Mouse (Mus musculus) heart, adult 2 months (tissue): ENCODE measurements around the gene Ccnl2. TPM values are rescaled to one million over a fixed set of nuclear protein-coding genes. Genes with fewer than 3 reads are reported as not detected.

ENCODE experiments used
- DNase-seq, 2 experiments: peaks; one replicate each; pipeline ENCODE4 v3.0.0; 2021
- H3K27ac ChIP-seq: fragments of 200-600 bp; 2 replicates; pipeline ENCODE4 v1.8.1; 2022
- H3K27me3 ChIP-seq: fragments of 200-500 bp; 2 replicates; pipeline ENCODE4 v1.6.1; 2012; ENCODE audit warnings: mild to moderate bottlenecking, low read length, inconsistent platforms, mixed read lengths; ENCODE audit not compliant: control insufficient read depth, insufficient read depth
- H3K36me3 ChIP-seq: fragments of 200-500 bp; 2 replicates; pipeline ENCODE4 v1.6.1; 2012; ENCODE audit warnings: low read length, inconsistent platforms; ENCODE audit not compliant: control insufficient read depth, insufficient read depth
- H3K4me1 ChIP-seq: fragments of 200-500 bp; 2 replicates; pipeline ENCODE4 v1.6.1; 2011; ENCODE audit warnings: low read length; ENCODE audit not compliant: control insufficient read depth, insufficient read depth
- H3K4me3 ChIP-seq: fragments of 200-600 bp; 2 replicates; pipeline ENCODE4 v1.8.1; 2022
- H3K79me2 ChIP-seq: fragments of 200-500 bp; replicated peaks from 2 replicates; pipeline ENCODE4 v1.6.1; 2012; ENCODE audit warnings: mild to moderate bottlenecking, inconsistent platforms, low read length, moderate library complexity, mixed read lengths; ENCODE audit not compliant: control insufficient read depth, insufficient read depth
- H3K9ac ChIP-seq: fragments of 200-500 bp; 2 replicates; pipeline ENCODE4 v1.6.1; 2012; ENCODE audit warnings: low read depth, mild to moderate bottlenecking, control low read depth, inconsistent platforms, low read length, mixed read lengths
- CTCF ChIP-seq: fragments of 200-600 bp; IDR thresholded peaks from 2 replicates; pipeline ENCODE4 v1.8.1; 2022; ENCODE audit warnings: antibody characterized with exemption, mild to moderate bottlenecking, moderate library complexity
- EP300 ChIP-seq: fragments of 200-500 bp; IDR thresholded peaks from 2 replicates; pipeline ENCODE4 v1.6.1; 2011; ENCODE audit warnings: low read depth, low read length, control low read depth; ENCODE audit not compliant: insufficient read depth
- POLR2A ChIP-seq: fragments of 200-500 bp; IDR thresholded peaks from 2 replicates; pipeline ENCODE4 v1.6.1; 2011; ENCODE audit warnings: mild to moderate bottlenecking, low read depth, low read length, control low read depth; ENCODE audit not compliant: insufficient read depth
- WGBS: fragments of 180-500 bp; shearing (Covaris S2); methylation state at CpG from one replicate; pipeline ENCODE4 v1.1.7; 2018; 5-methylcytosine and 5-hydroxymethylcytosine counted together
- intact Hi-C: fragments of 180-260 bp; cut with DNase I; formaldehyde crosslinking; loops from one replicate; pipeline ENCODE4 v1.15.1; 2025
- polyA plus RNA-seq: library from polyadenylated mRNA; depleted of rRNA; stranded (reverse); fragments of >200 nt; gene quantifications from 2 replicates; pipeline ENCODE4 v1.2.3, GENCODE M21; 2012
- total RNA-seq, 2 experiments: library from RNA; stranded (reverse); gene quantifications; 2 replicates each; pipeline ENCODE4 v1.2.3; 2021

Gene Ccnl2
- total and polyA plus RNA-seq, 3 experiments: 26.6 to 46.0 (median 27.4) TPM

DNA sequence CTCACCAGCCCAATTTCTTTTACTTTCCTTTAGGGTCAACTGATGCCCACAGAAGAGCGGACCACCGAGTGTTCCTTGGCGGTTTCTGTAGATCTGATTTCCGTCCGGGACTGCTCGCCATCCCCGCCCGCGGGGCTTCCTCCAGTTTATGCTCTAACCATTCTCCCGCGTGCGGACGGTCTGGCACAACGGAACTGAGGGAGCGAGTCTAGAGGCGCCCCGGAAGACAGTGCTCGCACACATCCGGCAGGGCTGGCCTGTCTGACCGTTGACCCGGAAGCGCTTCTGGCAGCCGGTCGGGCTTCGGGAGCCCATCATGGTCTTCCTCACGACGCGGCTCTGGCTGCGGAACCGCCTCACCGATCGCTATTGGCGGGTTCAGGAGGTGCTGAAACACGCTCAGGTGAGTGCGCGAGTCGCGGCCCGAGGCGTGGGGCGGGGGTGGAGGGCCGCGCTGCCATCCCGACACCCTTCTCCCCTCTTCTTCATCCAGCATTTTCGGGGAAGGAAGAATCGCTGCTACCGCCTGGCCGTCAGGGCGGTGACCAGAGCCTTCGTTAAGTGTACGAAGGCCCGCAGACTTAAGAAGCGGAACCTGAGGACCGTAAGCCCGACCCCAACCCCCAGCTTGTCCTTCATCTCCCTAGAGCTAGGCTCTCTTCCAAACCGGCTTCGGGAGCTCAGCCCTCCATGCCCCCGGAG lies 8.8 kb upstream of the Ccnl2 start:
- Histone ChIP-seq H3K4me3 (peak overlapping the region; percentile 96), H3K36me3 (peaks cover 9% of the 10 kb centered on the region), H3K79me2 (peaks cover 3% of the 10 kb centered on the region; the same call in 1 of the 2 replicates), H3K27ac (peak overlapping the region; percentile 88), H3K4me1 (peaks cover 7% of the 10 kb centered on the region), H3K9ac (peak overlapping the region; percentile 98), H3K27me3 (no peaks in the 10 kb centered on the region)
- peak; percentile 84 for TF ChIP-seq POLR2A
- peak; percentile 27; the same call in 1 of the 2 replicates for TF ChIP-seq EP300
- TF ChIP-seq CTCF: no peak
- under 1% methylated on average over 58 of the region's 58 CpGs for WGBS
- intact Hi-C loops: loop anchor here (1.0 to 5.0 kb wide), 4 partner anchors 9 to 41 kb away; partner anchors contain the start of genes Atad3a, Aurkaip1, Ccnl2 and Tmem88b
- peak; percentile 95 to 97 for DNase-seq

DNA sequence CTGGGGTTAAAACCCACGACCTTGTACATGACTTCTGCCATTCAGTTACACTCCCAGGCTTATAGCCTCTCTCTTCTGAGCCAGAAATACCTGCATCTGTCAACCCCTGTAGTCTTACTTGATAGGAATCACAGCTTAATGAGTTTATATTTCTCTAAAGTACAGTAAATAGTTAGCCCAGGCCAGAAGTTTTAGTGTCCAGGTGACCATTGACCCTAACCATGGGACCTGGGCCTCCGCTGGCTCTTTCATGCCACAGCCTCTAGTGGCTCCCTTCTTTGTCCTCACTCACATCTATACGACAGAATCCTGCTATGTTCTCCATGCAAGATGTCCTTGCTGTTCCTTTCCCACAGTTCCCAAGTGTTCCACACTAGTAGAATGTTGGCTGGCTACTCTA lies 4.4 kb upstream of the Ccnl2 start:
- Histone ChIP-seq H3K79me2 (peaks cover 5% of the 10 kb centered on the region; the same call in 1 of the 2 replicates), H3K9ac (no peak overlapping the region), H3K36me3 (peaks cover 16% of the 10 kb centered on the region), H3K27ac (no peak overlapping the region), H3K27me3 (no peaks in the 10 kb centered on the region), H3K4me3 (no peak overlapping the region), H3K4me1 (peaks cover 7% of the 10 kb centered on the region)
- 84% methylated on average over 3 of the region's 3 CpGs for WGBS
- no peak for TF ChIP-seq CTCF
- no peak for TF ChIP-seq POLR2A
- no peak for TF ChIP-seq EP300
- no peak for DNase-seq
- intact Hi-C loops: no loop called here

DNA sequence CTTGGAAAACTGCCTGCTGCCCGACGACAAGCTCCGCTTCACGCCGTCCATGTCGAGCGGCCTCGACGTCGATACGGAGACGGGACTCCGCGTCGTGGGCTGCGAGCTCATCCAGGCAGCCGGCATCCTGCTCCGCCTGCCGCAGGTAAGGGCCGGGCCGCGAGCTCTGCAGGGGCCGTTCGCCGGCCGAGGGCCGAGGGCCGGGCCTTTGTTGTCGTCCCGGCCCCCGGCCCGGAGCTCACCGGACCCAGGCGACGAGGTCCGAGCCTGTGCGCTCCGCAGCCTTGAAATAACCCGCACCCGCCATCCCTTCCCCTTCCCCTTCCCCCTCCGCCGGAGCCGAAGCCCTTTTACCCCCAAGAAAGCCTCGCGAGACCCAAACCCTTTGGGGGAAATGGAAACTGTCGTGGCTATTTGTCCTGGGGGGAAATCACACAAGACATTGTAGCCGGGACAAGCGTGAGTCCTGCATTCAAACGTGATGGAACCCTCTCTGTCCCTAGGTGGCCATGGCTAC lies 434 bp downstream of the Ccnl2 start:
- TF ChIP-seq POLR2A (no peak), CTCF (no peak), EP300 (no peak)
- Histone ChIP-seq H3K4me3 (peak overlapping the region; percentile 99), H3K36me3 (peaks cover 27% of the 10 kb centered on the region), H3K79me2 (peaks cover 10% of the 10 kb centered on the region), H3K27ac (peak overlapping the region; percentile 98), H3K9ac (peak overlapping the region; percentile 94), H3K27me3 (no peaks in the 10 kb centered on the region), H3K4me1 (peaks cover 6% of the 10 kb centered on the region)
- WGBS: under 1% methylated on average over 49 of the region's 49 CpGs
- intact Hi-C loops: loop anchor here (1.0 to 5.0 kb wide), 3 partner anchors 9 to 140 kb away; partner anchors contain the start of gene Aurkaip1
- no peak for DNase-seq

DNA sequence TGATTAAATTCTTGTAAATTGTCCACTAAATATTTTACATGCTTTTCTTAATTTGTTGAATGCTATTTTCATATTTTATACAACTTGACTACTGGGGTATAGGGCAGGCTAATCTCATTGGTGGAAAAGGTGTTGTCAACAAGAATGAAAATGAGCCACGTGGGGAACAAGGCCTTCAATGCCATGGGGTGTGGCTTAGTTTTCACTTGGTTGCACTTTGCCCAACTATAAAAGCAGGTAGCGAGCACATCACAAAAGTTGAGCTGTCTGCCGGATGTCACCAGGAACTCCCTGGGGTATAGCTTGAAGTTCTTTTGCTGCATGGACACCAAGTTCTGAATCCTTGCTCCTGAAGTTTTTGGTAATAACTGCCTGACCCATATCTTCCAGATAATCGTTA lies 5.2 kb downstream of the Ccnl2 start:
- Histone ChIP-seq H3K36me3 (peaks cover 27% of the 10 kb centered on the region), H3K9ac (no peak overlapping the region), H3K27ac (no peak overlapping the region), H3K79me2 (peaks cover 8% of the 10 kb centered on the region), H3K27me3 (no peaks in the 10 kb centered on the region), H3K4me3 (no peak overlapping the region), H3K4me1 (peaks cover 3% of the 10 kb centered on the region)
- intact Hi-C loops: no loop called here
- whole genome bisulfite sequencing: 75% methylated on average over 4 of the region's 4 CpGs
- DNase-seq: no peak
- no peak for TF ChIP-seq CTCF
- TF ChIP-seq EP300: no peak
- TF ChIP-seq POLR2A: no peak

DNA sequence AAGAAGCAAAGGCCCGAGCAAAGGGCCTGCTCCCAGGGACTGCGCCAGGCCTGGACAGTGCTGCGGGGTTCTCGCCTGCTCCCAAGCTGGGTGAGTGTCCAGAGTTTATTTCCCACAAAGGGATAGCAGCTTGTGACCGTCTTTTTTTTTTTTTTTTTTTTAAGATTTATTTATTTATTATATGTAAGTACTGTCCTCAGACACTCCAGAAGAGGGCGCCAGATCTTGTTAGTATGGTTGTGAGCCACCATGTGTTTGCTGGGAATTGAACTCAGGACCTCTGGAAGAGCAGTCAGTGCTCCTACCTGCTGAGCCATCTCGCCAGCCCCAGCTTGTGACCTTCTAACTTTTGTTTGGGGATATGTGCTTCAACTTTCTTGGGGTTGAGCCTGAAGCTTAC lies 8.7 kb downstream of the Ccnl2 start:
- Histone ChIP-seq H3K9ac (no peak overlapping the region), H3K4me1 (no peaks in the 10 kb centered on the region), H3K4me3 (no peak overlapping the region), H3K36me3 (peaks cover 8% of the 10 kb centered on the region), H3K27me3 (no peaks in the 10 kb centered on the region), H3K27ac (no peak overlapping the region), H3K79me2 (no peaks in the 10 kb centered on the region; the same call in 1 of the 2 replicates)
- 76% methylated on average over 7 of the region's 7 CpGs for WGBS
- intact Hi-C loops: no loop called here
- TF ChIP-seq CTCF: peak; percentile 62
- no peak for TF ChIP-seq POLR2A
- DNase-seq: no peak

DNA sequence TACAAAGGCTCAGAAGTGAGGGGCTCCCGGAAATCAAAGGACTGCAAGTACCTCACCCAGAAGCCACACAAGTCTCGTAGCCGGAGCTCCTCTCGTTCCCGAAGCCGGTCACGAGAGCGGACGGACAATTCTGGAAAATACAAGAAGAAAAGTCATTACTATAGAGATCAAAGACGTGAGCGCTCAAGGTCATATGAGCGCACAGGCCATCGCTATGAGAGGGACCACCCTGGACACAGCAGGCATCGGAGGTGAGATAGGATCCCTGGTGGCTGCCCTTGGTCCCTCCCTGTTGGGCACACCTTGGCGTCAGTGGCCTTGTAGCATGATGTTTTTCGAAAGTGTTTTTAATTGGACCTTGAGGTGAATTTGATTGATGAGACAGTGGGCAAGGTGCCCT lies 11.2 kb downstream of the Ccnl2 start:
- intact Hi-C loops: no loop called here
- no peak for DNase-seq
- Histone ChIP-seq H3K79me2 (no peaks in the 10 kb centered on the region), H3K36me3 (peaks cover 6% of the 10 kb centered on the region), H3K27ac (no peak overlapping the region), H3K4me3 (no peak overlapping the region), H3K9ac (no peak overlapping the region), H3K4me1 (no peaks in the 10 kb centered on the region), H3K27me3 (no peaks in the 10 kb centered on the region)
- TF ChIP-seq POLR2A (no peak), CTCF (no peak), EP300 (no peak)
- WGBS: 94% methylated on average over 16 of the region's 16 CpGs
